In the genomic region with DNA sequence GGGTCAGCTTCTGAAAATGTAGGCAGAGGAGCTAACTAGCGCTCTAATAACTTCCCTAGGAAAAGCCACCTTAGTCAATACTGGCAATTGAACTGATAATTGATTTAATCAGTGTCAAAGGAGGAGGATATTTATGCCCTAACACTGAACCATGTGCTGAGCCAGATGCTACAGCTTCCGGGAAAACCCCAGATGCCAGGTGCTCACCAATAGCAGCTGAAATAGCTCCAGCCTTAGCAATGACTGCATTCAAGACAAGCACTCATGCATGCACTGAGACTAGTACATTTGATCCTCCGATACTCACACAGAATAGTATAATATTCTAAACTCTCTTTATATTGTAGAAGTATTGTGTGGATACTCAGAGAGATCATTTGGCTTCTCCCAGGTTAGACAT, we compare ENCODE assay signal across 20 mouse cellular contexts.
DNase-seq lines count a peak whose midpoint lies in the region; ATAC-seq lines count a peak whose summit lies in the region.
"Had no signal": no experiment of that assay in that cellular context is flagged by ENCODE, and none has a peak within 500 bp of the region (broad histone marks: within the 10 kb centered on the region; RNA-seq: fewer than 3 reads in every experiment).

No protein-coding gene starts in this region.

- peak overlapping the region; percentile 28; the same call in 1 of the 2 replicates for H3K27ac ChIP-seq in forebrain, embryonic 13.5 days
- no peak overlapping the region for H3K27ac ChIP-seq in forebrain, embryonic 10.5 days
- H3K27ac ChIP-seq in neural tube, embryonic 11.5 days (ENCODE audit: low read depth, low read length) = no peak overlapping the region
- no peak overlapping the region for H3K27ac ChIP-seq in forebrain, embryonic 16.5 days (ENCODE audit: low read length)
- H3K27ac ChIP-seq: embryonic facial prominence, embryonic 15.5 days; heart, embryonic 15.5 days; limb, embryonic 10.5 days; liver, embryonic 14.5 days; neural tube, embryonic 13.5 days had no signal

- H3K4me2 ChIP-seq in forebrain, embryonic 13.5 days = no peak overlapping the region
- H3K4me2 ChIP-seq in neural tube, embryonic 11.5 days (ENCODE audit: low read depth) = no peak overlapping the region
- H3K4me2 ChIP-seq in forebrain, embryonic 16.5 days (ENCODE audit: low read length) = no peak overlapping the region
- H3K4me2 ChIP-seq: embryonic facial prominence, embryonic 15.5 days; heart, embryonic 15.5 days; midbrain, embryonic 11.5 days; neural tube, embryonic 13.5 days had no signal

- 40% methylated on average over 3 of the region's 3 CpGs for WGBS in forebrain, embryonic 13.5 days
- 65% methylated on average over 3 of the region's 3 CpGs for WGBS in forebrain, embryonic 10.5 days
- WGBS in neural tube, embryonic 11.5 days = 52% methylated on average over 3 of the region's 3 CpGs
- WGBS in forebrain, embryonic 16.5 days = 33% methylated on average over 3 of the region's 3 CpGs

- no peak overlapping the region for H3K4me3 ChIP-seq in forebrain, embryonic 13.5 days
- no peak overlapping the region for H3K4me3 ChIP-seq in forebrain, embryonic 10.5 days
- no peak overlapping the region for H3K4me3 ChIP-seq in neural tube, embryonic 11.5 days (ENCODE audit: low read depth, low read length)
- no peak overlapping the region for H3K4me3 ChIP-seq in forebrain, embryonic 16.5 days (replicated peaks; ENCODE audit: low read length)
- H3K4me3 ChIP-seq: embryonic facial prominence, embryonic 15.5 days; heart, embryonic 15.5 days; limb, embryonic 10.5 days; neural tube, embryonic 13.5 days had no signal

- no peaks in the 10 kb centered on the region for H3K36me3 ChIP-seq in forebrain, embryonic 13.5 days (ENCODE audit: poor library complexity, severe bottlenecking)
- no peaks in the 10 kb centered on the region for H3K36me3 ChIP-seq in forebrain, embryonic 10.5 days (replicated peaks)
- no peaks in the 10 kb centered on the region for H3K36me3 ChIP-seq in neural tube, embryonic 11.5 days (ENCODE audit: control insufficient read depth, insufficient read depth, low read length)
- H3K36me3 ChIP-seq in forebrain, embryonic 16.5 days (ENCODE audit: control insufficient read depth, insufficient read depth) = no peaks in the 10 kb centered on the region
- H3K36me3 ChIP-seq: embryonic facial prominence, embryonic 15.5 days; heart, embryonic 15.5 days; limb, embryonic 10.5 days; neural tube, embryonic 13.5 days had no signal

- no peak for DNase-seq in forebrain, embryonic 10.5 days (ENCODE audit: extremely low spot score, low spot score)
- DNase-seq in neural tube, embryonic 11.5 days (ENCODE audit: low spot score) = peak; percentile 13
- no peak for DNase-seq in neural tube, embryonic 10.5 days (ENCODE audit: extremely low spot score, low spot score)
- no peak for DNase-seq in layer of hippocampus, postnatal 25 days (ENCODE audit: extremely low spot score in 1 of 2, low spot score in 1 of 2)
- no peak for DNase-seq in right cerebral cortex, adult 2 months (ENCODE audit: low spot score in 2 of 2)
- DNase-seq in urinary bladder, postnatal 4 days (ENCODE audit: low spot score in 2 of 2) = no peak
- DNase-seq: adrenal gland, adult 8-10 months; cerebellum, adult 9-11 months; kidney, postnatal 10 days; lung, postnatal 10 days; right cerebral cortex, adult 18-20 months; thymus, adult 2 months had no signal

- H3K4me1 ChIP-seq in forebrain, embryonic 13.5 days = peaks cover 12% of the 10 kb centered on the region; the same call in 1 of the 2 replicates
- H3K4me1 ChIP-seq in forebrain, embryonic 10.5 days = peaks cover 9% of the 10 kb centered on the region
- H3K4me1 ChIP-seq in neural tube, embryonic 11.5 days (ENCODE audit: control insufficient read depth, insufficient read depth, low read length) = no peaks in the 10 kb centered on the region
- H3K4me1 ChIP-seq in forebrain, embryonic 16.5 days (replicated peaks; ENCODE audit: control insufficient read depth, insufficient read depth, low read length) = peaks cover 17% of the 10 kb centered on the region
- H3K4me1 ChIP-seq: embryonic facial prominence, embryonic 15.5 days; heart, embryonic 15.5 days had no signal

- H3K9ac ChIP-seq in forebrain, embryonic 13.5 days = no peak overlapping the region
- no peak overlapping the region for H3K9ac ChIP-seq in neural tube, embryonic 11.5 days (ENCODE audit: low read length)
- H3K9ac ChIP-seq in forebrain, embryonic 16.5 days (replicated peaks; ENCODE audit: low read depth, low read length) = no peak overlapping the region
- H3K9ac ChIP-seq: embryonic facial prominence, embryonic 15.5 days; heart, embryonic 15.5 days; liver, embryonic 14.5 days; neural tube, embryonic 13.5 days had no signal

- H3K9me3 ChIP-seq in forebrain, embryonic 13.5 days (replicated peaks) = no peaks in the 10 kb centered on the region
- no peaks in the 10 kb centered on the region for H3K9me3 ChIP-seq in forebrain, embryonic 10.5 days
- H3K9me3 ChIP-seq in neural tube, embryonic 11.5 days (ENCODE audit: control insufficient read depth, low read length) = no peaks in the 10 kb centered on the region
- no peaks in the 10 kb centered on the region for H3K9me3 ChIP-seq in forebrain, embryonic 16.5 days (ENCODE audit: control insufficient read depth, low read length)
- H3K9me3 ChIP-seq: embryonic facial prominence, embryonic 15.5 days; heart, embryonic 15.5 days; limb, embryonic 10.5 days; neural tube, embryonic 13.5 days had no signal

- ATAC-seq in forebrain, embryonic 13.5 days = peak; percentile 44
- no peak for ATAC-seq in neural tube, embryonic 11.5 days (ENCODE audit: insufficient read depth, low FRiP score, low TSS enrichment)
- peak; percentile 55 for ATAC-seq in forebrain, embryonic 16.5 days

- no peaks in the 10 kb centered on the region for H3K27me3 ChIP-seq in forebrain, embryonic 13.5 days
- no peaks in the 10 kb centered on the region for H3K27me3 ChIP-seq in forebrain, embryonic 10.5 days (ENCODE audit: poor library complexity, severe bottlenecking)
- H3K27me3 ChIP-seq in neural tube, embryonic 11.5 days (ENCODE audit: control insufficient read depth, insufficient read depth, low read length) = no peaks in the 10 kb centered on the region
- H3K27me3 ChIP-seq in forebrain, embryonic 16.5 days (replicated peaks; ENCODE audit: control insufficient read depth, insufficient read depth, low read length) = no peaks in the 10 kb centered on the region
- H3K27me3 ChIP-seq: embryonic facial prominence, embryonic 15.5 days; heart, embryonic 15.5 days; neural tube, embryonic 13.5 days had no signal
